Mouse (Mus musculus) limb, embryonic 12.5 days (tissue): ENCODE data around the gene Vps50. TPM values are rescaled to one million over a fixed set of nuclear protein-coding genes. Genes with fewer than 3 reads are reported as not detected.
"Not testable (repeated sequence)": the region's sequence is repeated elsewhere in the genome, so short reads cannot be mapped to it uniquely, and the experiment has no call there.

ENCODE experiments used
- ATAC-seq: fragments of 200-750 bp; cut with Nextera tagmentation; 2 replicates; pipeline ENCODE4 v1.8.0; 2017; ENCODE audit warnings: low read depth, moderate TSS enrichment; ENCODE audit not compliant: insufficient number of reproducible peaks, insufficient read depth, low FRiP score, low TSS enrichment
- H3K27ac ChIP-seq: fragments of 300-500 bp; sonication (generic); 2 replicates; pipeline ENCODE4 v1.5.1; 2016; ENCODE audit warnings: mild to moderate bottlenecking, moderate library complexity
- H3K27me3 ChIP-seq: fragments of 300-500 bp; sonication (generic); 2 replicates; pipeline ENCODE4 v1.6.1; 2016; ENCODE audit warnings: mild to moderate bottlenecking, moderate library complexity
- H3K36me3 ChIP-seq: fragments of 300-500 bp; sonication (generic); 2 replicates; pipeline ENCODE4 v1.6.1; 2016; ENCODE audit warnings: mild to moderate bottlenecking, moderate library complexity
- H3K4me1 ChIP-seq: fragments of 300-500 bp; sonication (generic); replicated peaks from 2 replicates; pipeline ENCODE4 v1.6.1; 2016
- H3K4me2 ChIP-seq: fragments of 300-500 bp; sonication (generic); 2 replicates; pipeline ENCODE4 v1.6.1; 2016; ENCODE audit warnings: mild to moderate bottlenecking, moderate library complexity
- H3K4me3 ChIP-seq: fragments of 300-500 bp; sonication (generic); replicated peaks from 2 replicates; pipeline ENCODE4 v1.5.1; 2016; ENCODE audit warnings: mild to moderate bottlenecking
- H3K9ac ChIP-seq: fragments of 300-500 bp; sonication (generic); replicated peaks from 2 replicates; pipeline ENCODE4 v1.6.1; 2016; ENCODE audit warnings: mild to moderate bottlenecking, moderate library complexity
- H3K9me3 ChIP-seq: fragments of 300-500 bp; sonication (generic); 2 replicates; pipeline ENCODE4 v1.6.1; 2016; ENCODE audit warnings: mild to moderate bottlenecking, moderate library complexity
- WGBS: fragments of 180-500 bp; shearing (Covaris S2); methylation state at CpG from one replicate; pipeline ENCODE4 v1.1.7; 2016; 5-methylcytosine and 5-hydroxymethylcytosine counted together
- polyA plus RNA-seq: library from polyadenylated mRNA; unstranded; fragments of >200 nt; fragmentation: Nextera tagmentation; extraction: Ambion mirVana; gene quantifications from 2 replicates; pipeline ENCODE4 v1.2.1, GENCODE M21; 2016

The Vps50 gene
- polyA plus RNA-seq, 1 experiment from 2014 or later, result 37.2 TPM

DNA sequence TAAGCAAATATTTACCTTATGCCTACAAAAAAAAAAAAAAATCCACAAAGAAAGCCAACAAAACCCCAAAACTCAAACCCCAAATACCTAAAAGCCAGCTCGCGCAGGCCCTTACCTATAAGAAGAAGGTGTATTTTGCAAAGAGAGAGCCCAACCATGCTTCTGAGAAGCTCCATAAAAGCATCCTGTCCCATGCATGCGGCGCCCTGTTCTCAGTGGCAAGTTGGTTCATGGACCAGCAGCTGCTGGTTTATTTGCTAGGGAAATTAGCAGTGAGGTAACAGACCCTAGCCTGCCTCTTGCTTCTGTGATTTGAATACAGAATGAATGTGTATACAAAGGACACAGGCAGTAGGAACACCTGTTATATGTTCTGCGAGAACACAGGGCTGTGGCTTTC is 3.9 kb upstream of the Vps50 start:
- Histone ChIP-seq H3K36me3 (no peaks in the 10 kb centered on the region), H3K4me3 (no peak overlapping the region), H3K27me3 (no peaks in the 10 kb centered on the region), H3K4me1 (0 out of 2 replicates have a peak, but pooled peaks cover 4% of the 10 kb centered on the region), H3K27ac (no peak overlapping the region), H3K4me2 (no peak overlapping the region), H3K9me3 (no peaks in the 10 kb centered on the region), H3K9ac (no peak overlapping the region)
- ATAC-seq, result no peak
- 81% methylated on average over 5 of the region's 5 CpGs for WGBS

DNA sequence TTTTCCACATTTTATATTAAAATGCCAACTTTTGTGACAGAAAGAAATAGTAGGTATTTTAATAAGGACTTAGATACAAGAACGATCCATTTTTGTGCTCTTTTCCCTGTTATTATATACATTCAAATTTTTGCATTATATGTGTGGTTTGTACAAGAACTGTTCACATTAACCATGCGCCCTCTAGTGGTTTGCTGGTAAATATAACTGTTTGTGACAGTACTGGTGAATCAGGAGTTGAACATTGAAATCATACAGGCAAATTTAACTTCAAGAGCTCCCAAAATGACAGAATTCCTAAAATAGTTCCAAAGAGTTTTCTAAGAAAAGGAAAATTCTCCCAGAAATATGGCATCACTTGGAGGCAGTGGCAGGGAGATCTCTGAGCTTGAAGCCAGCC is 2.0 kb upstream of the Vps50 start:
- H3K9ac ChIP-seq, result no peak overlapping the region
- no peaks in the 10 kb centered on the region for H3K27me3 ChIP-seq
- no peak for ATAC-seq
- no peaks in the 10 kb centered on the region for H3K36me3 ChIP-seq
- peaks cover 4% of the 10 kb centered on the region; the same call in 1 of the 2 replicates for H3K4me1 ChIP-seq
- no peaks in the 10 kb centered on the region for H3K9me3 ChIP-seq
- H3K4me2 ChIP-seq, result no peak overlapping the region
- WGBS, result 4% methylated on average over 2 of the region's 2 CpGs
- H3K27ac ChIP-seq, result no peak overlapping the region
- no peak overlapping the region for H3K4me3 ChIP-seq

DNA sequence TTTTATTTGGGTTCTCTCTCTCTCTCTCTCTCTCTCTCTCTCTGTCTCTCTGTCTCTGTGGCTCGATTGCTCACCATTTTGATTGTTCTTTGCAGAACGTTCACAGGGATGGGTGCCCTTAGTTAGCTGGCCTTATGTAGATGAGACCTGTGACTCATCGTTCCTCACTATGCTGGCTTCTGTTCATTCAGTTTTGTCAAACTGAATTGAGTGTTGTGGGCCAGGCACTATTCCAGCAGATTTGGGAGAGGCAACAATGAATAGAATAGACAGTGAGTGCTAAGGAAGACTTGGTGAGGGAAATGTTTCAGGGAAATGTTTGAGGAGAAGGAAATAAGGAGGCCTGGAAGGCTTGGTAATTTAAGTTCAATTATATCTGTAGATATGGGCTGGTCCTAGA is 2.1 kb downstream of the Vps50 start:
- H3K9me3 ChIP-seq, result no peaks in the 10 kb centered on the region
- no peak overlapping the region for H3K4me3 ChIP-seq
- no peak overlapping the region for H3K9ac ChIP-seq
- no peak overlapping the region for H3K4me2 ChIP-seq
- H3K27me3 ChIP-seq, result no peaks in the 10 kb centered on the region
- no peak for ATAC-seq
- no peaks in the 10 kb centered on the region for H3K36me3 ChIP-seq
- H3K4me1 ChIP-seq, result peaks cover 4% of the 10 kb centered on the region; the same call in 1 of the 2 replicates
- WGBS, result 92% methylated on average over 3 of the region's 3 CpGs
- no peak overlapping the region for H3K27ac ChIP-seq

DNA sequence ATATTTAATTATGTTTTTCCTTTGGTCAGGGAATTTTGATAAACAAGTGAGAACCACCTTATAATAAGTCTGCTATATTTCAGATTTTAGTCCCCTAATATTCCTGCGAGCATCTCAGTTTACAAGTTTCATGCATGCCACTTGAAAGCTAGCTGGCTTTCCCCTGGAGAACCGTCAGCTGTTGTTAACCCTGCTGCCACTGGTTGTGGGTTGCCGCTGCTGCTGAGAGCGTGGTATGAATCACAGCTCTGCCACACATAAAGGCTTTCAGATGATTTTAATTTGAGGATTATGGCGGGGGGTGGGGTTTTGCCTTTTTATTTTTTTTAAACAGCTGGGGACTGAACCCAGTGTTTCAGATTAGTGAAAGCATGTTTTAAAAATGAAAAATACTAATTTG is 7.1 kb downstream of the Vps50 start:
- H3K9me3 ChIP-seq, result no peaks in the 10 kb centered on the region
- WGBS, result 34% methylated on average over 5 of the region's 5 CpGs
- H3K27ac ChIP-seq, result no peak overlapping the region
- no peaks in the 10 kb centered on the region for H3K27me3 ChIP-seq
- H3K9ac ChIP-seq, result no peak overlapping the region
- no peak overlapping the region for H3K4me3 ChIP-seq
- no peak for ATAC-seq
- no peak overlapping the region for H3K4me2 ChIP-seq
- no peaks in the 10 kb centered on the region for H3K36me3 ChIP-seq
- H3K4me1 ChIP-seq, result no peaks in the 10 kb centered on the region

DNA sequence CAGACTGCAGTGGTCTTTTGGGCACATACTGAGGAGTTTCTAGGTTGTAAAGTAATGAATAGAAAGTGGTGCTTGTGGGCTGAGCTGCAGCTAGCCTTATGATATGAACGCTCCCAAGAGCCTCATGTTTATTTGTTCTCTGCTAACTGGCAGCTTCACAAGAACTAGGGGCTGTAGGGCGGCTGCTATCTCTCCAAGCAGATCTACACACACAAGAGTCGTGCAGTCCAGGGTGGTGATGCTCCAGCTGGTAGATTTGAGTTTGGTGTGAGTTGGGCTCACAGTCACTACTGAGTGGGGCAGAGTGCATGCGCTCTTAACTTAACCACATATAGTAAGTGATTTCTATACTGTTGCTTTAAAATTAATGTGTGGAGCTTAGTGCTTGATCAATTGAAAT is 8.9 kb downstream of the Vps50 start:
- Histone ChIP-seq H3K27ac (no peak overlapping the region), H3K36me3 (no peaks in the 10 kb centered on the region), H3K4me3 (no peak overlapping the region), H3K4me2 (no peak overlapping the region), H3K9me3 (no peaks in the 10 kb centered on the region), H3K27me3 (no peaks in the 10 kb centered on the region), H3K4me1 (peaks cover 9% of the 10 kb centered on the region), H3K9ac (no peak overlapping the region)
- no peak for ATAC-seq
- WGBS, result 83% methylated on average over 4 of the region's 4 CpGs

DNA sequence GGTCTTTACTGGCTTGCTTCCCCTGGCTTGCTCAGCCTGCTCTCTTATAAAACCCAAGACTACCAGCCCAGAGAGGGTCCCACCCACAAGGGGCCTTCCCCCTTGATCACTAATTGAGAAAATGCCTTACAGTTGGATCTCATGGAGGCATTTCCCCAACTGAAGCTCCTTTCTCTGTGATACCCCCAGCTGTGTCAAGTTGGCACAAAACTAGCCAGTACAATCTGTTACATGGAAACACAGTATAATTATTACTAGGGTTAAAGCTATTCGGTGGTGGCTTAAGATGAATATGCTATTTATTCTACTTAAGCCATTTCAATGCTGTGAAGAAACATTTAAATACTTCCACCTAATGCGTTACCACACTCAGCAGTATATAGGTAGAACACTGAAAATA is 10.0 kb downstream of the Vps50 start:
- not testable (repeated sequence) for H3K27ac ChIP-seq, ATAC-seq, H3K4me2 ChIP-seq, H3K36me3 ChIP-seq, H3K9ac ChIP-seq, H3K4me3 ChIP-seq, H3K9me3 ChIP-seq, H3K27me3 ChIP-seq
- peaks cover 16% of the 10 kb centered on the region for H3K4me1 ChIP-seq
- 86% methylated on average over 2 of the region's 2 CpGs for WGBS

DNA sequence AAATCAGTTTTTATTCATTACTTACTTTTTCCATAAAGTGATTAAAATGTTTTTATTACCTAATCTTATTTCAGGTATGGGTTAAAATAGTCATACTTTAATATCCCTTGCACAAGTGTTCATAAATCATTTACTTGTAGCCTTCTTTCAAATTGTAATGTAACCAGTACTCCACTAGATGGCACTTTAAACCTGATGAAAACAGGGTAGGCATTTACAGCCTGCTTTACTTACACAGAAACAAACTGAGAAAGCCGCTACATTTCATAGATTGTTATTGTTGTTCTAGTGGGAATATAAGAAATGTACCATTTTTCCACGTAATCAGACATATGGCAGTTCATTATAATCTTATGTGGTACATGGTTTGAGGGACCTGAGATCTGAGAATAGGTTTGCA is 11.6 kb downstream of the Vps50 start:
- ATAC-seq, result no peak
- H3K27me3 ChIP-seq, result no peaks in the 10 kb centered on the region
- 30% methylated on average over 2 of the region's 2 CpGs for WGBS

DNA sequence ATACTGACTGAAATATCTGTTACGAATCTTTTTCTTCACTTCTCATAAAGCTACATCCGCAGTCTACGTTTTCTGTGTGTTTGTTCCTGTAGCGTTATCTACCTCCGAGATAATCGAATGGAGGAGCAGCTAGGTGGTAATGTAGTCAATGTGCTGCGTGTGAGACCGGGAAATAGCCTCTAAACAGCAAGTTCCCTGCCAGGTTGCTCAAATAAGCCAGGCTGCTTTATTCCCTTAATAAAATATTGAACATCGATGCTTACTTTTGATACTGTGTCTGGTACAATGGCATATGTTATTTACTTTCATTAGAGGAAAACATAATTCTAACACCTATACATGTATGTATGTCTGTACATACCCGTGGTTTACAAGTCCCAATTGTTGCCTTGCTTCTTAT is 12.9 kb downstream of the Vps50 start:
- Histone ChIP-seq H3K4me2 (no peak overlapping the region), H3K27me3 (no peaks in the 10 kb centered on the region), H3K9ac (no peak overlapping the region), H3K9me3 (no peaks in the 10 kb centered on the region), H3K36me3 (no peaks in the 10 kb centered on the region), H3K27ac (no peak overlapping the region), H3K4me3 (no peak overlapping the region), H3K4me1 (peaks cover 18% of the 10 kb centered on the region)
- 76% methylated on average over 10 of the region's 10 CpGs for WGBS
- ATAC-seq, result no peak

More for the DNA sequence above, 11.6 kb downstream of the Vps50 start:
- H3K9me3 ChIP-seq, result no peaks in the 10 kb centered on the region
- no peak overlapping the region for H3K9ac ChIP-seq
- H3K36me3 ChIP-seq, result no peaks in the 10 kb centered on the region
- H3K4me2 ChIP-seq, result no peak overlapping the region
- H3K4me1 ChIP-seq, result peaks cover 18% of the 10 kb centered on the region
- no peak overlapping the region for H3K4me3 ChIP-seq
- H3K27ac ChIP-seq, result no peak overlapping the region

DNA sequence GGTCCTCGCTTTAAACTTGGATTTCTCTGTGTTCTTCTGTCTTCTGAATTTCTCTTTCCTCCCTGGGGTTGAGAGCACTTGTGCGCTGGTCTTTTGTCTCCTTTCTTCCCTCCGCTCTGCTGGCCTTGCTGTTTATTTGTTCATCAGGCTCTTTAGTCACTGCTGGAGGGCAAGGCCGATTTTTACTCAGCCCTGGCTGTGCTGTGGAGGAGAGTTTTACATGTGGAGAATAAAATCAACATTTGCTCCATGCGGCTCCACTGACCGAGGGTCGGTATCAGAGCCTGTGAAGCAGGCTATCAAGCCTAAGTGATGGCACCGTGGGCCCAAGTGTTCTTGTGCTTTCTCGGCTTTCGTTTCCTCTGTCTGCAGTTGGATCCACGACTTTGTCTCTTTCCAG is 13.4 kb downstream of the Vps50 start:
- ATAC-seq, result no peak

DNA sequence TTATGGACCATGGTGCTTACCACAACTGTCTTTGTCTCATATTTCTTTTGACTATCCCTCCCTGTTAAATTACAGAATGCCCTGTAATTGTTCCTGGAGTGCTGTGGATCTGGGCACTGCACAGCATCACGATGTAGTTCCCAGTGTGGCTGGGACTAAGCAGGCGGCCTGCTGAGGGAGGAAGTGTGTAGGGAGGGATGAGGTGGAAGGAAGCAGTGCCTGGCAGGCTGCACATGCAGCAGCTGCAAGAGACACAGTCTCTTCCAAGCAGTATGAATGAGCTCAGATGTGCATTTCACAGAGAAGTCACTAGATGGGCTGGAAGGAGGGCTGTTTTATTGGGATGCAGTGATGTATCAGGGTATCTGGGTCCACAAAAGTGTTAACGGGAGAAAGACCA is 14.4 kb downstream of the Vps50 start:
- WGBS, result 25% methylated on average over 3 of the region's 3 CpGs
- Histone ChIP-seq H3K27ac (no peak overlapping the region), H3K4me1 (peaks cover 18% of the 10 kb centered on the region), H3K4me3 (no peak overlapping the region), H3K9ac (no peak overlapping the region), H3K4me2 (no peak overlapping the region), H3K27me3 (no peaks in the 10 kb centered on the region), H3K36me3 (peaks cover 3% of the 10 kb centered on the region; the same call in 1 of the 2 replicates), H3K9me3 (no peaks in the 10 kb centered on the region)
- ATAC-seq, result peak; percentile 56; the same call in 1 of the 2 replicates

More for the DNA sequence above, 13.4 kb downstream of the Vps50 start:
- Histone ChIP-seq H3K27me3 (no peaks in the 10 kb centered on the region), H3K4me2 (no peak overlapping the region), H3K4me3 (no peak overlapping the region), H3K9me3 (no peaks in the 10 kb centered on the region), H3K27ac (0 out of 2 replicates have a peak overlapping the region, but pooled peaks have one; percentile 50), H3K36me3 (no peaks in the 10 kb centered on the region), H3K9ac (no peak overlapping the region), H3K4me1 (peaks cover 18% of the 10 kb centered on the region)
- 65% methylated on average over 11 of the region's 11 CpGs for WGBS

DNA sequence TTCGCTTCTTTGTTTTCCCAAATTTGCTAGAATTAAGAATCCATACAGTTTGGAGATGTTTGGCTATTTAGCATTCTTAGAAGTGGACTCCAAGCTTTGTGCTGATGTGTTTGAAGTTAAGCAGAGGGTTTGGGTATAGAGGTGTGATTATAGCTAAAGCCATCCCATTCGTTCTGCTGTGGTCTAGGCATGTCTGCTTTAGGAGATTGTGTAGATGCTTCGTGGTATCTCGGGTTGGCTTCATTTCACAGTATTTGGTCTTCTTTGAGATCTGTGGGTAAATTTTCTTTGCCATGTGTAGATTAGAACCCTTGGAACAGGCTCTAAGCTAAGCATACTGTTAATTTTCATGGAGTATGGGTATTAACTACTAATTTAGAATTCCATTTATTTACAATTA is 30.0 kb downstream of the Vps50 start:
- no peaks in the 10 kb centered on the region for H3K9me3 ChIP-seq
- H3K27me3 ChIP-seq, result no peaks in the 10 kb centered on the region
- no peak overlapping the region for H3K9ac ChIP-seq
- no peak overlapping the region for H3K4me3 ChIP-seq
- no peak overlapping the region for H3K27ac ChIP-seq
- no peak for ATAC-seq
- H3K4me2 ChIP-seq, result no peak overlapping the region
- WGBS, result 88% methylated on average over 4 of the region's 4 CpGs
- H3K4me1 ChIP-seq, result no peaks in the 10 kb centered on the region
- H3K36me3 ChIP-seq, result no peaks in the 10 kb centered on the region

DNA sequence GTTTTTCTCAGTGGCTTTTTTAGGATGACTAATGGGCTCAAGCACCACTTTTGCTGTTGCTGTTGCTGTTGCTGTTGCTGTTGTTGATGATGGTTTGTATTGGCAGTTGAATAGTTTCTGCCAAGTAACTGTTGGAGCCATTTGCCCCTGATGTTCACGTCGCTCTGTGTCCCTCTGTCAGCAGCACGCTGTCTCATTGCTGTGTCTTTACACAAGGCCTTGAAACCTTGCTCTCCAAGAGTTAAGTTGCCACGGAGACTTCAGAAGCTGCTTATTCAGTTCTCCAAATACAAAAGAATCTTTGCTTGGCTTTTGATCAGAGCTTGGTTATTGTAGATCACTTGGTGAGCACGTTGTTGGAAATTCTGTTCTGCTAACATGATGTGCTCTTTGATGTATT is 33.3 kb downstream of the Vps50 start:
- WGBS, result 82% methylated on average over 5 of the region's 5 CpGs
- Histone ChIP-seq H3K4me1 (no peaks in the 10 kb centered on the region), H3K4me3 (no peak overlapping the region), H3K4me2 (no peak overlapping the region), H3K36me3 (peaks cover 3% of the 10 kb centered on the region; the same call in 1 of the 2 replicates), H3K27me3 (no peaks in the 10 kb centered on the region), H3K9me3 (no peaks in the 10 kb centered on the region), H3K27ac (no peak overlapping the region), H3K9ac (no peak overlapping the region)
- no peak for ATAC-seq
